Mouse (Mus musculus) forebrain, postnatal 0 days (tissue): Measurements from ENCODE around the gene Sema4c. TPM values are rescaled to one million over a fixed set of nuclear protein-coding genes. Genes with fewer than 3 reads are reported as not detected.

ENCODE experiments used
- ATAC-seq: fragments of 200-750 bp; cut with Nextera tagmentation; 2 replicates; pipeline ENCODE4 v1.8.0; 2017; ENCODE audit warnings: mild to moderate bottlenecking, moderate library complexity
- DNase-seq: peaks from one replicate; pipeline ENCODE4 v3.0.0-alpha.2; 2015
- H3K27ac ChIP-seq: fragments of 300-500 bp; sonication (generic); 2 replicates; pipeline ENCODE4 v1.5.1; 2014; ENCODE audit warnings: low read depth, mild to moderate bottlenecking, antibody characterized with exemption, low read length, moderate library complexity, mixed read lengths
- H3K27me3 ChIP-seq: fragments of 300-500 bp; sonication (generic); 2 replicates; pipeline ENCODE4 v1.6.1; 2014; ENCODE audit warnings: mild to moderate bottlenecking, low read length, mixed read lengths; ENCODE audit not compliant: insufficient read depth
- H3K36me3 ChIP-seq: fragments of 300-500 bp; sonication (generic); 2 replicates; pipeline ENCODE4 v1.6.1; 2014; ENCODE audit warnings: mild to moderate bottlenecking, moderate library complexity; ENCODE audit not compliant: insufficient read depth
- H3K4me1 ChIP-seq: fragments of 300-500 bp; sonication (generic); 2 replicates; pipeline ENCODE4 v1.6.1; 2014; ENCODE audit warnings: antibody characterized with exemption; ENCODE audit not compliant: insufficient read depth
- H3K4me2 ChIP-seq: fragments of 300-500 bp; sonication (generic); 2 replicates; pipeline ENCODE4 v1.6.1; 2014; ENCODE audit warnings: low read depth, mild to moderate bottlenecking, moderate library complexity
- H3K4me3 ChIP-seq: fragments of 300-500 bp; sonication (generic); 2 replicates; pipeline ENCODE4 v1.5.1; 2014; ENCODE audit warnings: low read depth, low read length, mixed read lengths
- H3K9ac ChIP-seq: fragments of 300-500 bp; sonication (generic); 2 replicates; pipeline ENCODE4 v1.6.1; 2014; ENCODE audit warnings: mild to moderate bottlenecking
- H3K9me3 ChIP-seq: fragments of 300-500 bp; sonication (generic); 2 replicates; pipeline ENCODE4 v1.6.1; 2016; ENCODE audit warnings: low read length
- CTCF ChIP-seq: sonication (generic); IDR thresholded peaks from 2 replicates; pipeline ENCODE4 v1.5.1; 2016; ENCODE audit warnings: antibody characterized with exemption, control low read depth, low read depth
- WGBS: fragments of 180-500 bp; shearing (Covaris S2); extraction: QIAGEN DNeasy Blood & Tissue Kit; methylation state at CpG from one replicate; pipeline ENCODE4 v1.1.7; 2014; 5-methylcytosine and 5-hydroxymethylcytosine counted together
- polyA plus RNA-seq: library from polyadenylated mRNA; unstranded; fragments of >200 nt; fragmentation: Nextera tagmentation; extraction: Ambion mirVana; gene quantifications from 2 replicates; pipeline ENCODE4 v1.2.1, GENCODE M21; 2015
- total RNA-seq: library from RNA; depleted of rRNA; stranded (reverse); fragments of >200 nt; gene quantifications from 2 replicates; pipeline ENCODE4 v1.2.3, GENCODE M21; 2014

Gene Sema4c
- total and polyA plus RNA-seq, 2 experiments from 2014 or later: 24.1 to 39.1 TPM

DNA sequence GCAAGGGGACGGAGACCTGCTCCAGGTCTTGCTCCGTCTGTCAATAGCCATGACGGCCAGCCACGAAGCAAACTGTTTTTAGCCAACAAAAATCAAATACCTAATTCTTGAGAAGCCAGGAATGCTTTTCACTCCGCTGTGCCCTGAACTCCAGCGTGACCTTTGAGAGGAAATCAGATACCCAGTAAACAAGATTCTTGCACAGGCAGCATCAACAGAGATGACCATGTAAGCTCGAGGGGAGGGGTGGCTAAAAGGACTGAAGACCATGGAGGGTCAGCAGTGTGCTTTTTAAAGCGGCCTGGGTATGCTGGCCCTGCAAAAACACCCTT lies 21.8 kb downstream of the Sema4c start:
- H3K36me3 ChIP-seq: peaks cover 10% of the 10 kb centered on the region
- H3K4me2 ChIP-seq: no peak overlapping the region
- no peak overlapping the region for H3K9ac ChIP-seq
- no peaks in the 10 kb centered on the region for H3K4me1 ChIP-seq
- no peak overlapping the region for H3K4me3 ChIP-seq
- DNase-seq (no peak), ATAC-seq (no peak)
- H3K9me3 ChIP-seq: no peaks in the 10 kb centered on the region
- WGBS: 86% methylated on average over 8 of the region's 8 CpGs
- no peak for TF ChIP-seq CTCF
- H3K27ac ChIP-seq: no peak overlapping the region
- no peaks in the 10 kb centered on the region for H3K27me3 ChIP-seq

DNA sequence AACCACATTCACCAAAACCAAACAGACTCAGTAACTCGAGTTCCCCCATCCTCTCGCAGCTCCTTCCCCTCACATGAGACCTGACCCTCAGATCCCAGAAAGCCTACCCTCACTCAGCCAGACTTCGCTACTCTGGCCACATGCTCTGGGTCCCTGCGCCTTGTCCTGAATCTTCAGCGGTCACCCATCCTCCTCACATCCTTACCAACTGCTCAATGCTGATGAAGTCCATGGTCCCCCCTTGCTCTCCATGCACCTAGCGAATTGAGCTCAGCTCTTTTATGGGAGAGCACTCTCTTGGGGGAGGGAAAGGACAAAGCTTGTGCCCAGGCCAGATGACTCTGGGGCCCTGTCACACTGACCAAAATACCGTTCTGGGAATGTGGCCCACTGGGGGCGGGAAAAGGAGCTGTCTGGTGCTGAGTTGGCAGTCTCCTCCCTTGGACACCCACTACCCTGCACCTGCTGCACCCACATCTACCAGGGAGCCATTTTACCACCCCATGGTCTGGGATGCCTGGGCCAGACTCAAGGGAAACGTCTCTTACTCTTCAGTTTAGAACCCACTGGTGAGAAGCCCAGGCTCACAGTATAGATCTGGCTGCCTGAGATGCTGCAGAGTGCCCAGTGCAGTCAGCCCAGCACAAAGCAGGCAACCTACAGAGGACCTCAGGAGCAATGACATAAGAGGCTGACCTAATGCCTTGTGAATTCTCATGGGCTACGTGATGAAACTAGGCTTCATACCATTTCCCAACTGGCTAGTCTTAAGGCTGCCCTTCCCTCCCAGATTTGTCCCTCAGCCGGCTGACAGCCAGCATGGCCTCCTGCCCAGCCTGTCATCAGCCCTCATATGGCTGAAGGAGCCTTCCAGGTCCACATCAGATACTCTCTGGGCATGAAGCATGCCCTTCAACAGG lies 22.4 kb downstream of the Sema4c start:
- Histone ChIP-seq H3K4me1 (no peaks in the 10 kb centered on the region), H3K27ac (no peak overlapping the region)

DNA sequence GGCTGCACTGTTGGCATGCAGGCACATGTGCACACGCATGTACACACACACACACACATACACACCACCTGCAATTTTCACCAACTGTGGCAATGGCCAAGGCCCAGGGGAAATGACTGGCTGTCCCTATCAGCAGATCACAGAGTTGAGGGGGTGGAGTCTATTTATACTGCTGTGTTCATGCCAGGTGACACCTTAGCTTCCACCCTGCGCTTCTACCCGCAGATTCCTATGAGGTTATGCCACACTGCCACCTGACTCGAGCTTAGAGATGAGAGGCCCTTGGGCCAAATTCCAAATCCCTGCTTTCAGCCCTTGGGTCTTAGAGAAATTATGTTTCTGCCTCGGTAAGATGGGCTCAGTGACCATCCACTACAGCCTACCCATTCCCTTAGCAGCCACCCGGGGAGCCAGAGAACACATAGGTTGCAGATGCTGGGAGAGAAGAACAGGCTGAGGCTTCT lies 23.5 kb downstream of the Sema4c start:
- no peak for TF ChIP-seq CTCF
- H3K4me2 ChIP-seq: no peak overlapping the region
- no peak overlapping the region for H3K27ac ChIP-seq
- 84% methylated on average over 6 of the region's 6 CpGs for WGBS
- no peak overlapping the region for H3K4me3 ChIP-seq
- no peak for DNase-seq
- no peaks in the 10 kb centered on the region for H3K4me1 ChIP-seq
- H3K27me3 ChIP-seq: no peaks in the 10 kb centered on the region
- H3K9me3 ChIP-seq: no peaks in the 10 kb centered on the region
- H3K36me3 ChIP-seq: peaks cover 6% of the 10 kb centered on the region; the same call in 1 of the 2 replicates
- no peak overlapping the region for H3K9ac ChIP-seq
- no peak for ATAC-seq

More for the DNA sequence above, 22.4 kb downstream of the Sema4c start:
- ATAC-seq (no peak), DNase-seq (no peak)
- no peaks in the 10 kb centered on the region for H3K9me3 ChIP-seq
- TF ChIP-seq CTCF: no peak
- H3K36me3 ChIP-seq: peaks cover 7% of the 10 kb centered on the region
- H3K27me3 ChIP-seq: no peaks in the 10 kb centered on the region
- H3K4me3 ChIP-seq: no peak overlapping the region
- H3K4me2 ChIP-seq: no peak overlapping the region
- WGBS: 82% methylated on average over 11 of the region's 11 CpGs
- H3K9ac ChIP-seq: no peak overlapping the region

DNA sequence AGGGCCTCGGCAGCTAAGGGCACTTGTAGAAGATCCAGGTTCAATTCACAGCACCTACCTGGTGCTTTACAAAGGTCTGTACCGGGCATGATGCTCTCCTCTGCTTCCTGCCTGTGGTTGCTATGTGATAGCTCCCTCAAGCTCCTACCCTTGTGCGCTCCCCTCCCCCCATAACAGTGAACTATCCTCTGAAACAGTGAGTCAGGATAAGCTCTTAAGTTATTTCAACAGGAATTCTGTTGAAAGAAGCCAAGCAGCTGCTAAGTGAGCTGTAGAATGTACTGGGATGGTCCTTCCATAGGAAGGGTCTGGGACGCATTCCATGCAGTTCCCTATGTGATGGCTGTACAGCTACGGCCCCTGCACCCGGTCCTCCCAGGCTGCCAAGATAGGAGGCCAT lies 24.6 kb downstream of the Sema4c start:
- DNase-seq (no peak), ATAC-seq (no peak)
- no peak for TF ChIP-seq CTCF
- no peaks in the 10 kb centered on the region for H3K27me3 ChIP-seq
- no peak overlapping the region for H3K27ac ChIP-seq
- WGBS: 88% methylated on average over 6 of the region's 6 CpGs
- peaks cover 6% of the 10 kb centered on the region; the same call in 1 of the 2 replicates for H3K36me3 ChIP-seq
- no peaks in the 10 kb centered on the region for H3K4me1 ChIP-seq
- H3K9me3 ChIP-seq: no peaks in the 10 kb centered on the region
- H3K4me3 ChIP-seq: no peak overlapping the region
- no peak overlapping the region for H3K9ac ChIP-seq
- H3K4me2 ChIP-seq: no peak overlapping the region

DNA sequence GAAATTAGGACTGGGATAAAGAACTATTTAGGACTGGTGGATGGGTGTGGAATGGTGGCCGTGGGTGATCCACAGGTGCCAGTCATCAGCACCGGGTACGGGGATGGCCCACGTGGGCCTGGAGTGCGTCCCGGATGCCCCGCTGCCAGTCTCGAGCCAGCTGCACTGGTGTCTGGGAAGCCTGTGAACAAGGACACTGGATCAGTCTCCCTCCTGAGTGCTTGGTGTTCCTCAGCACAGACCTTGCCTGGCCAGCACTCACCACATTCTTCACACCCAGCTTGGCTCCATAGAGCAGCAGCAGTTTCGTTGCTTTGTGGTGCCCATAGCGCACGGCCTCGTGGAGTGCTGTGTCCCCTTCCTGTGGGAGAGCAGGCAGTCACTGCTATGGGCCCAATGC lies 26.7 kb downstream of the Sema4c start:
- no peaks in the 10 kb centered on the region for H3K4me1 ChIP-seq
- no peak overlapping the region for H3K9ac ChIP-seq
- no peaks in the 10 kb centered on the region for H3K27me3 ChIP-seq
- no peak overlapping the region for H3K4me2 ChIP-seq
- no peak overlapping the region for H3K4me3 ChIP-seq
- no peaks in the 10 kb centered on the region for H3K9me3 ChIP-seq
- WGBS: 88% methylated on average over 12 of the region's 12 CpGs
- no peak for TF ChIP-seq CTCF
- H3K27ac ChIP-seq: no peak overlapping the region
- H3K36me3 ChIP-seq: peaks cover 6% of the 10 kb centered on the region; the same call in 1 of the 2 replicates
- DNase-seq: no peak
- no peak for ATAC-seq

DNA sequence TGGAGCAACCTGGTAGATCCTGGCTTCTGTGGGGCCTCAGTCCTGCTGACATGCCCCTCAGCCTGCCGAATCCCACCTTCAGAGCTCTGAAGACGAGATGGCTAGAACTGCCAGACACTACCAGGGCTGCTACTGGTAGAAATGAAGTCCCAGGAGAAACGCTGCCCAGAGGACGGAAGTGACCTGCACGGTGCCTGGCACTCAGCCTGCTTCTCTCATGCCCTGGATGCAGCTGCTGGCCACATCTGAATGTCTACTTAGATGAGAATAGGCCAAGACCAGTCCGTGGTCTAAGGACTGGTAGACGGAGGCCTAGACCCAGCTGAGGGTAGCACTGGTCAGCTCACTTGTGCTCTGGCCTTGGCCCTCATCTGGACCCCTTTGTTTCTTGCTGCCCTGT lies 27.2 kb downstream of the Sema4c start:
- no peak for TF ChIP-seq CTCF
- Histone ChIP-seq H3K36me3 (peaks cover 11% of the 10 kb centered on the region), H3K9me3 (no peaks in the 10 kb centered on the region), H3K4me2 (no peak overlapping the region), H3K4me3 (no peak overlapping the region), H3K27ac (no peak overlapping the region), H3K4me1 (no peaks in the 10 kb centered on the region), H3K9ac (no peak overlapping the region), H3K27me3 (no peaks in the 10 kb centered on the region)
- 91% methylated on average over 7 of the region's 7 CpGs for WGBS
- ATAC-seq (no peak), DNase-seq (no peak)

DNA sequence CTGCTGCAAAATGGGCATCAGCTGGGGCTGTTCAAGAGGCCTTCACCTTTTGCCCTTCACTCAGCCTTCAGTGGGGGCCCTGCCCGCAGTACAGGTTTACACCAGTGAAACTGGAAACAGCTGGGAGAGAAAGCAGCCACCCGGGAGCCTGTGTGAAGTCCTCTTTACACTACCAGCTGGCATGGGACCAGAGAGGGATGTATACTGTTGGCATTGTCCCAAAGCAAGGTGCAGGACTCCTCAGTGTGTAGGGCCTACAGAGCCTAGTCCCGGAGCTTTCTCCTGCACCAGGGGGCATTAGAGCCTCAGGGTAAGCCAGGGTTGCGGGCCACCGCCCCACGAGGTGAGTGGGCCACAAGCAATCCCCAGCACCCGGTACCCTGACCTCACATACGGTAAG lies 27.7 kb downstream of the Sema4c start:
- Histone ChIP-seq H3K4me3 (no peak overlapping the region), H3K4me1 (no peaks in the 10 kb centered on the region), H3K27me3 (no peaks in the 10 kb centered on the region), H3K36me3 (peaks cover 16% of the 10 kb centered on the region), H3K9ac (no peak overlapping the region), H3K27ac (no peak overlapping the region), H3K9me3 (no peaks in the 10 kb centered on the region), H3K4me2 (no peak overlapping the region)
- 72% methylated on average over 8 of the region's 8 CpGs for WGBS
- ATAC-seq (no peak), DNase-seq (no peak)
- TF ChIP-seq CTCF: no peak
